Mouse (Mus musculus) ZHBTc4 (cell line): Measurements from ENCODE around the gene Aatf.

Experiments
- DNase-seq: peaks from one replicate; pipeline ENCODE4 v3.0.0-alpha.2; 2011; ENCODE audit warnings: low read depth, low spot score

Aatf gene

DNA sequence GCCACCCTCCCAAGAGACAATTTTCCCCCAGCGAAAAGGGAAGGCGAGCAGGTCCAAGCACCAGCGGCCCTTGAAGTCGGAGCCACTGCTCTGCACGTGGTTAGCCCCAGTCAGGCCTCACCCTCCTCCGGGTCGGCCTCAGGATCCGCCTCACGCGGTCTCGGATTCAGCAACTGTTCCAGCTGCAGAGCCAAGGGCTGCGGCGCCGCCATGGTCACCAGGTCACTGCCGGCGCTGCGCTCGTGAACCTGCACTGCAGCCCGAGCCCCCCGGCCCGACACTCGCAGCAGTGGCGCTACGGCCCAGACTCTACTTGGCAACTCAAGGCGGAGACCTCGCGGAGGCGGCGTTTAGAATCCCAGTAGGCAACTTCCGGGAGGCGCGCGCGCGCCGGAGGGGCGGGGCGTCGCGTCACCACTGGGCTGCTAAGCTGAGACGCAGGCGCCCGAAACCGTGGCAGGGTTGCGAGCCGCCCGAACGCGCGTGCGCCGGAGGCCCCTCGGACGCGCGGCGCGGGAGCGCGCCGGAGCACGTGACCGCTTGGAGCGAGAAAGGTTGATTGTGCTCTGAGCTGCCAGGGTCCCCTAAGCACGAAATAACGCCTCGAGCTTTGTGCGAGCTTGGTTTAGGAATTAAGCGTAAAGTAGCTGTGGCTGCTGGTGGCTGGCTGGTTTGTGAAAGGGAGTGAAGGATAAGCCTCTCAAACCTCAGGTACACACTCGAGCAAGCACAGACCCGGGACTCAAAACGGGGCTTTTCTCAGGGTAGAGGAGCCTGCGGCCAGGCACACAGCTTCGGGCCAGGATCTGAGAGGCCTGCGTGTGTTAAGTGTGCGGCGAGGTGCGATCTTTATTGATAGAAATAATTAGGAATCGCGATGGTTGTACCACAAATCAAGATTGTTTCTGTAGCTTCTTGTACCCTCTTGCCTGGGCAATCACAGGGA lies at the start of gene Aatf:
Aatf (minus strand) TSS at position 352 of the 946 bp plus-strand sequence.
- peak; percentile 99 for DNase-seq

DNA sequence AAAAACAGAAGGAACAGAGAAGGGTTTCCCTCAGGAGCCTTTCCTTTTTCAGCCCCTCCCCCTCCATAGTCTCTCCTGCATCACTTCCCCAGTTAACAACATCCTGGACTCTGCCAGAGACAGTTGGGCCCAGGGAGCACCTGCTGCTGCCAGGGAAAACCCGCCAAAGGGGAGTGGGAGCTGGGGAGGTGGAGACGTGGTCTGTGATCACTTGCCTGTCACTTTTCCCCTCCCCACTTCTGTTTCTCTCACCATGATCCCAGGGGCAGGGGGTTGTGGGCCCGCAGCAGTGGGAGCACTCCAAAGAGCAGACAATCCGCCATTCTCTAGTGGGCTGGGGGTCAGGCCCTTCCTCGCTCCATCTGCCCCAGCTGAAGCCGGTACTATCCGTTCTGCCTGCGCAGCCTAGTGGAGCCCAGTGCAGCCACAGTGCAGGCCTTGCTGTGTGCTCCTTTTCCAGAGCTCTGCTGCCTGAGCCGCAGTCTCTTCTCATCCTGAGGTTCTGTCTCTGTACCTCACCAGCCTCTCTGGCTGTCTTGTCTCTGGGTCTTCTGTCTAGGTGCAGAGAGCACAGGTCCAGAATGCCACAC lies 49.5 kb upstream of the Aatf start:
- peak; percentile 44 for DNase-seq

DNA sequence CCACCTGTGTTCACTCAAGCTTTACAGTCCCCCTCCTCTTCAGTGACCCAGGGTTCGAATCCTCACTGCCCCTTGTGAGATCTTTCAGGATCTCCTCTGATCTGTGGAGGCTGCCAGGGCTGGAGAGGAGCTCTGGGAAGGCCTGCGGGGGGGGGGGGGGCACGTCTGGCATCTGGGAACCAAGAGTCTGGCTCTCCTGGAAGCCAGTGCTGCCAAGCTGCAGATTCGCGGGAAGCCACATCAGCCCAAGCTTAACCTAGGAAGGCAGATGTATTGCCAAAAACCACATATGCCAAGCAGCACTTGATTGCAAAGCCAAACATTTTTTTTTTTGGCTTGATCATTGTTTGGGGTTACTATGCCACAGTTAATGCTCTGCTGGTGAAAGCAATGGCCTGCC lies 48.2 kb upstream of the Aatf start:
- no peak for DNase-seq

DNA sequence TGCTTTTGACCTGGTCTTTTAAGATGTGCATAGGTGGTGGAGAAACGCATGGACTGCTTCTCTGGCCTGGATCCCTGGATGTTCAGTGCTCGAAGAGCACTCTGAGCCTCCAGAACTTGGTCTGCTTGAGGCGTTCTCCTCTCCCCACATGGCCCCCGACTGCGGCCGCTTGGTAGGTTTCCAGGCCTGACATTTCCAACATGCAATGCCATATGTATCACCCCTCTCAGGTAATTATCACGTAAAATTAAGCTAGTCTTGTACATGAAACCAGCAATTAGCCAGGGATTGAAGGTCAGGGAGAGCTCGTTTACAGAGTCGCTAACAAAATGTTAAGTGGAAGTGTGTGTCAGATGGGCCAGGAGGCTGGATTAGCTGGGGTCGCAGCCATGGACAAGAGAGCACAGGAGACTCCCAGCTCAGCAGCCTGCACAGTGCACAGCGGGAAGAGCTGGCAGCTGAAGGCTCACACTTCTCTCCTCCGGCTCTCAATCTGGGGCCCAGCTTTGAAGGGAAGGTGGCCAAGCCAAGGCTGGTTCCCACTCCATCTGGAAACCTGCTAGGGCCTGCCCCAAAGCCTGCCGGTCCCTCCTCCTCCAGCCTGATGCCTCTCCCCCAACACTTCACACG lies 40.6 kb upstream of the Aatf start:
- DNase-seq: no peak

DNA sequence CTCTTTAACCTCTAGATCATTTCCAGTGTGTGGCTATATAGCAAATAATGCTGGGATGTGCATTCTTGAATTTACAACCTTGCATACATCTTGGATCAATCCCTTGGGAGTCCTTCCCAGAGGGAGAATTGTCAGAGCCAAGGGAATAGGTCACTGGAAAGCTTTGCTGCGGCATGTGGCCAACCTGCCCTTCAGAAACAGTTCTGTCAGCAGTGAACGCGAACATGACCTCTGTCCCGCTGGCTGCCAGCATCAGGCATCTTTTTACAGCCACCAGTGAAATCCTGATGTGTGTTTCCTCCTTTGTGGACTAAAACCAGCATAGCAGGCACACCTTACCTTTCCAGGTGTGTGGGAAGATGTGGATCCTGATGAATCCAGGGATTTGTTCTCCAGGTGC lies 38.0 kb upstream of the Aatf start:
- DNase-seq: no peak

DNA sequence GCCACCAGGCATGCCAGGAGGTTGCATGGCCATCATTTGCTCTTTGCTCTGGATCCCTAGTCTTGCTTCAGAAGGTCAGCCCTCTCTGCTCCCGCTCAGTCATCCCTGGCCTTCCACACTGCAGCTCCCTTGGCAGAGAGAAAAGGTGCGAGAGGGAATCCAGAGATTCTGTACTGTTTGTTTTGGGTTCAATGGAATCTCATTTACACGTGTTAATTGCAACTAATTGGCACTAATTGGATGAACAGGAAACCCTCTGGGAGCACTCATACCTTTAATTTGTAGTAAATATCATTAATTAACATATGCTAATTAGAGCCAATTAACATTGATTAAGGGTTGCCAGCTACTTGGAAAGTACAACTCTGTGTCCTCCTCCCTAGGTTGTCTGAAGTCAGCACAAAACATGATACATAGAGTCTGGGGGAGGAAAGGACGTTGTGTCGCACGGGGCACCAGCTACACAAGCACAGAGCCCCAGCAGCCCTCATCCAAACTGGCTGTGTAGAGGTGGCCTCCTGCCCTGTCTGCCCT lies 36.0 kb upstream of the Aatf start:
- DNase-seq: no peak

DNA sequence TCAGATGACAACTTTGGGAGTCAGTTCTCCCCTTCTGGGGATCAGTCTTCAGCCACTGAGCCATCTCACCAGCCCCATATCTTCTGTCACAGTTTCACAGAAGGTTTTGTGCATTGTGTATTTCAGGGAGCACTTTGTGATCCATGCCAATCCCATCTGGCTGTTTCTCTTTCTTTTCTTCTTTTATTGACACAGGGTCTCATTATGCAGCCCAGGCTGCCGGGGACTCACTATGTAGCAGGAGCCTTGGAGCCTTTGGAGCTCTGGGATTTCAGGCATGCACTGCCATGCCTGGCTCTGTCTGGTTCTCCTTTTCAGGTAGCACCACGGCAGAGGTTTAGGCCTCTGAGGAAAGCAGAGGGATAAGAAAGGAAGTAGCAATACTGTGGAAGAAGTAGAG lies 35.0 kb upstream of the Aatf start:
- no peak for DNase-seq

DNA sequence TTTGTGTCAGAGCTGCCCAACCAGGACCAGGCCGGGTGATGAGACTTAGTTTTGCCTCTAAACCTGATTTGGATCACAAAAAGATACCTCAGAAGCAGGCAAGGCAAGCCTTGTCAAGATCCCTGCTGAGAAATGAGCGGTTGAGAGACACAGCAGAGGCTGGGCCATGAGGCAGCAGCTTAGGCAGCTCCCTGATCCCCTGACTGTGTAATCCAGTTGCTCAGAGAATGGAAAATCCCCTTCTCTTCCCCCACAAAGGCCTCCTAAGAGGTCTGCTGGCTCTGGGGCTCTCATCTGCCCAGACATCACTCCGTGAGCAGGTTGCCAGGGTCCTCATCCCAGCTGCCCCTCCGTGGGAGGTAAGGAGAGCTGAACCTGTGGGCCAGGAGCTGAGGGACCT lies 26.7 kb upstream of the Aatf start:
- no peak for DNase-seq

DNA sequence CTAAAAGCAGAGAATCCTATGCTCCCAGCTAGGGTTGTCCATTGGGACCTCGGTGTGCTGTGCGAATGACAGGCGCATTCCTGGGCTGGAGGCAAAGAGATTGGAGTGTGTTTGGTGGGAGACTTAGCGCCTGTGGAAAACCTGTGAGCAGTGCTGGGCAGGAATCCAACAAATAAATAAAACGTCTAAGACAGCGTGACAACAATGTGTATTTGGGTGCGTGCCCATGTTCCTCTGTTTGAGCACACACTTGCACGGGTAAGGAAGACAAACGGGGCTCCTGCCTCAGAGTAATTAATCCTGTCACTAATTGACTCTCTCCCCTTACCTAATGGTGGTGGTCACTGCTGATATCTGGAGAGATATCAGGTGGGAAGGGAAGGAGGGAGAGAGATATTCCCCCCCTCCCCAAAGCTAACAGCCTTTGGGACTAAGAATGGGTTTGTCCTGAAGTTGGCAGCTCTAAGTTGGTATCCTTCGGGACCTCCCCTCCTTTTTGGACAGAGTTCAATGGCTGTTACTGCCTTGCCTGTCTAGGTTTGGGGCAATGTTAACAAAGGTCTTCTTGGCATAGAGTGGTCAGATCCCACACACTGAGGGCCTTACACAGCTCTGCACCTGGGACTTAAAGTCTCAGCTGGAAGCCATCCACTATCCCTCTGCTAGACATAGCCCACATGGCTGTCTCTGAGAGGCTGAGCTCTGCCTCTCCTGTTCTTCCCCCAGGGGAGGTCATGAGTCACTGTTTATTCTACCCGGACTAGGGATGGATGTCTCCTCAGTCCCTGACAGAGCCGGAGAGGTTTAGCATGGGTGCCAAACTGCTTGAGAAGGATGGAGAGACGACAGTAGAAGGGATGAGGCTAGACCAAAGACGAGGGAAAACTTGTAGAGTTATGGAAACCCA lies 16.7 kb upstream of the Aatf start:
- no peak for DNase-seq

DNA sequence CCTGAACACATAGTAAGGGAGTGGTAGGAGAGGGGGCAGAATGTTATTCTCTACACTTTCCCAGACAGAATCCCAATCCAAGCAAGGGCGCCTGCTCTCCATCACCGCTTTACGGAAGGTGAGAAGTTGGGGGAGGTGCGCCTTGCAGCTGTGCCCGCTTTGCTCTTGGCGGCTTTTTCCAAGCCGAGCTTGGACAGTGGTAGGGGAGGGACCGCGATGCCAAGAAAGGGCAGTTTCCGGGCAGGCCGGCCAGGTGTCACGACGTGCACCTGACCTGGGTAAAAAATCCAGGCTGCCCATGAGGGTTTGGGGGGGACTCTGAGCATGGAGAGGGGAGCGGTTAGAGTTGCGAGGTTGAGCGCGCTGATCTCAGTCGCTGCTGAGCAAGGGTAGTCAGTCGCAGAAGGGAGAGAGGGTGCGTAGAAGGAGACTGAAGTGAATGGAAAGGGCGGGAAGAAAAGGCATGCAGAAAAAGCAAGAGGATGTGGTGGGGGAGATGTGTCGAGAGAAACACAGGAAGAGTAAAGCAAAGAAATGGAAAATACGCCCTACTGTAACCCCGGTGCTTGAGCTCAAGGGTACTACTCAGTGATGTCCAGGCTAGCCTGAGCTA lies 15.9 kb upstream of the Aatf start:
- peak; percentile 38 for DNase-seq

DNA sequence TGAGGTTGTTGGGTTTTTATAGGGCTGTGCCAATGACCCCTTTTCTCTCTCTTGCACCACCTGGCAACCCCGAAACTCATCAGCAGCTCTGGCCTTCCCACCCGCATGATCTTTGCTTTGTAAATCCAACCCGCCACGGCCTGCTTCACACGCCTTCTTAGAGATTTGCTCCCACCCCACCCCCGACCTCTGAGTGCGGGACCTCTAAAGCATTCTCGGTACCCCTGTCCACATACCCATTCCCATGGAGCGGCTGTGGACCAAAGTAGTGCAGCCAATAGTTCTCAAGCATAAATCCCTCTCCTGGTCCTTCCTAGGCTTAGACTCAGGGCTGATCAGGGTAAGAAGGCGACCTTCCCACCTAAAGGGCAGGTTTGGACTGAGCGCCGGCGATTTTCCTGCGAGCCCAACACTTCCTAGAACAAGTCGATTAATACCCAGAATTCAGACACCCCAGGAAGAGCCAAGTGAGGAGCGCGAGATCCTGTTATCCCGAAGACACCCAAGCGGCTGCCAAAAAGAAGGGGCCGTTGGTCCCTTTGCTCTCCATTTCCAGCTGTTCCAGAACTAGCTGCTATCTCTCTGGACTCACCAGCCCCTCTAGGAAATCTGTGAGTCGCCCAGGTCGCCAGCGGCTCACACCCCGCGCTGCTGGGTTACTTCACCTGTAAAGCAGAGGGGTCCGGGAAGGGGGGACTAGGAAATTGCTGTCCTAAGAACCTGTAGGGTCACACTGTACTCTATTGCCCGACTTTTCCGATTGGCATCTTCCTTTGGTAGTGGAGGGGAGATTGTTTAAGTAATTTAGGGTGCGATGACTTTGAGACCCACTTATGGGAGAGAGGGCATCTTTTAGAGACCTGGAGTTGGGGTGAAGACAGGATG lies 13.9 kb upstream of the Aatf start:
- DNase-seq: peak; percentile 24

DNA sequence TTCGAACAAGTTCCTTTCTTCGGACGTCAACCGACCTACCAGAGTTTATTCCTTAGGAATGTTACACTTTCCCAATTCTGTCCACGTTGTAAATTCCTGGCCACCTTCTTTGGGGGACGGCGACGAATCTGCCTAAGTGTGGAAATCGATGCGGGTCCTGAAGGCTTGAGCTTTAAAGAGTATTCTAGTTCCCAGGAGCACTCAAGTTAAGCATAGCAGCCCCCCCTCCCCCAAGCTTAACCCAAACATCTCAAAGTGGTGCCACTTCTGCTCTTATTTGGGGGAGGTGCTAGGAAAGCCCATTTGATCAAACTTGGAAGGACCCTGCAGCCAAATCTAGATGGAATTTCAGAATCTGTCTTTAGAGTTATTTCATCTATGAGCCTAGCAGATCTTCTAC lies 13.1 kb upstream of the Aatf start:
- DNase-seq: no peak

DNA sequence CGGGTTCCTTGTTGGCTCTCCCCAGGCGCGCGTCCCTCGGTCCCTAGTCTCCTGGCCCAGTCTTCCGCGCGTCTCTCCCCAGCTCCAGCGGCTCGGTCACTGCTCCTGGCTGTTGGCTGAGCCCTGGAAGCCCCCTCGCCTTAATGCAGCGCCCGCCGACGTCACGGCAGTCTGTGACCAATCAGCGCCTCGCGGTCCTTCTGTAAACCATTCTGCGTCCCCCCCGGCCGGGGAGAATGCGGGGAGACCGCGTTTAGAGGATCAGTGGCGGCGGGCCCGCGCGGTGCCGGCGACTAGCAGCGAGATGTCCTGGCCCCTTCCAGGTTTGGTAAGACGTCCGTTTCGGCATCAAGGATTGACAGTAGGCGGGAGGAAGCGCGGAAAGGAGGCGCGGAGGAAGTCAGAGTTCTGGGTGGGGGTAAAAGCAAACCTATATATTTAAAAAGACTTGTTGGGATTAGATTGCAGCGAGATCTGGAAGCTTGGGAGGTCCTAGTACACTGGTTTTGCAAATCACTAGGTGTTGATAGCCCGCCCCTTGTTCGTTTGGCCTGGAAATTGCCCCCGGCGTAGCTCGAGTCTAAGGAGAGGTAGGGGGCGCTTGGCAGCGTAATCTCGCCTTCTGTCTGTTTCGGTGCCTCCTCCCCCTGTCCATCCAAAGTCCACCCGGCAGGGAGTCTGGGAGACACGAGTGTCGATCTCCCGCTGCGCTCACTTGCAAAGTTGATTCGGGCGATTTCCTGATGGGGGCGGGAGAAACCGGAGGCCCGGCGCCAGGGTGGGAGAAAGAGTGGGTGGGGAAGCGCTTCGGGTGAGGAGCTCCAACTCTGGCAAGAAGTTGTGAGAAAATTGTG lies 12.3 kb upstream of the Aatf start, which contains the start of gene Lhx1:
Lhx1 (minus strand) TSS at position 115 of the 854 bp plus-strand sequence.
- DNase-seq: peak; percentile 90

DNA sequence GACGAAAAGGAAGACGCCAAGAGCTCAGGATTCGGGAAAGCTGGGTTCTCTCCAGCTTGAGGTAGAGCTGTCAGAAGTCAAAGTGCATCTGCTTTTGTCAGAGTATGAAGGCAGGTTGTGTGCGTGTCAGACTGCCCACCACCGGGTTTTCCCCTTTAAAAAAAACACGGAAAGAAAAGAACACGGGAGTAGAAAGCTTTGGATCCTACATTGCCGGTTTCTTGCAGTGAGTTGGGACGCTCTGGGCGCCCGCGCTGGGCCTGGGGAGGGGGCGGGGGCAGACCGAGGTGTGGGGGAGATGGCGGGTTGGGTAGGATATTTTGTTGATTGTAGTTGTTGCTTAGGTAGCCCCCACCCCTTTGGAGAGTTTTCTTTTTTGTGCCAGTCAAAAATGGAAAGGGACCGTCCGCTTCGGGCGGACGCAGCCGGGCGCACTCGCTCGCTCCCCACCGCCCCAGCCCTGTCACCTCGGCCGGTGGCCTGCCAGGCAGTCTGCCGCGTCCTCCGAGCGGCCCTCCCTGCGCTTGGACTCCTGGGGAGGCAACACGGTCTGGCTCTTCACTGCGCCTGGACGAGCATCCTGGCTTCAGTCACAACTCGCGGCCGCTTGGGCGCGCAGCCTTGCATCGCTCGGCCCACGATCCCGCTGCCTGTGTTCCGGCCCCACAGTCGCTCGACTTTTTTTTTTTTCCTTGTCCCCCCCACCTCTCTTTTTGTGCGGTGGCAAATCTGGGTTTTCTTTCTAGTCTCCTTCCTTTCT lies 11.4 kb upstream of the Aatf start:
- DNase-seq: peak; percentile 65

DNA sequence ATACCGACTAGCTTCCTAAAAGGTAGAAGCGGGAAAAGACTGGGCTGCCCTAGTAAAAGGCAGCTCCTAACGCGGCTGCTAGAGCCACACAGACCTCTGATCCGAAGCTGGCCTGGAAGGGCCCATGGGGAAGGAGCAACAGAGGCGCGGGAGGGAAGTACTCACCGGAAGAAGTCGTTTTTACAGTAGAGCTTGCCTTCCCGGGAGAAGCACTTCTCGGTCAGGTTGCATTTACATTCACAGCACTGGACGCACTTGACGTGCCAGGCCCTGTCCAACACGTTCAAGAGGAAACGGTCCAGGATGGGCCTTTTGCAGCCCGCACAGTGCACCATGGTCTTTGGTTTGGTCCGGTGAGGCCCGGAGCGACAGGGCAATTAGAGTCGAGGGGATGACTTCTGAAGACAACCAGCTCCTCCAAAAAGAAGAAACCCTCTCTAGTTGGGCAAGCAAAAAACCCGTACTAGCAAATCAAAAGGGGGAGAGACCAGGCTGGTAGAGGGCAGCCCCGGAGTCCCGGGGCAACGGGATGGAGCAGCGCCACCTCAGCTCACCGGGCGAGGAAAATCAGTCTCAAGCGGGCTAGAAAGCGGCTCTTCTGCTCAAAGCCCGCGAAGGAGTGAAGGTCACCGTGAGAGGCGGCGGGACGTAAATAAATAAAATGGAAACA lies 10.7 kb upstream of the Aatf start:
- DNase-seq: peak; percentile 59

DNA sequence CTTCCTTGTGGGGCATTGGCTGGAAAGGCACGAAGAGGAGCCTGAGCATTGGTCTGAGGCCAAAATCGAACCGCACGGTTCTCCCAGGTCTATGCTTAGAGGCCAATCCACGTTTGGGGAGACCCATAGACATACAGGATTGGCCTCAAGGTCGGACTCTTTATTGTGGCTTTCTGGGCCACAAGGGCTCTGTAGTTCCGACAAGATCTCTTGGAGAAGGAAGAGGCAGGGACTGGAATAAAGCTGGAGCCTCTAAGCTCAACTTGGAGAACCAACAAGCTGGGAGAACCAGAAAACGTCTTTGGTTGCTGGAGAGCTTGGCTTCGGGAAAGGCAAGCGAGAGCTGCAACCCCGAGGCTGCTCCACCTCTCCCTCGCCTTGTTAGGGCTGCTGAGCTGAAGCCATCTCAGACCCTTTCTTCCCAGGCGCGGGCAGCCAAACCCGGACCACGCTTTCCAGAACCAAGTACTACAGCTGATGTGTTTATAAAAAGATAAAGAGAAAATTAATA lies 10.1 kb upstream of the Aatf start:
- peak; percentile 45 for DNase-seq

DNA sequence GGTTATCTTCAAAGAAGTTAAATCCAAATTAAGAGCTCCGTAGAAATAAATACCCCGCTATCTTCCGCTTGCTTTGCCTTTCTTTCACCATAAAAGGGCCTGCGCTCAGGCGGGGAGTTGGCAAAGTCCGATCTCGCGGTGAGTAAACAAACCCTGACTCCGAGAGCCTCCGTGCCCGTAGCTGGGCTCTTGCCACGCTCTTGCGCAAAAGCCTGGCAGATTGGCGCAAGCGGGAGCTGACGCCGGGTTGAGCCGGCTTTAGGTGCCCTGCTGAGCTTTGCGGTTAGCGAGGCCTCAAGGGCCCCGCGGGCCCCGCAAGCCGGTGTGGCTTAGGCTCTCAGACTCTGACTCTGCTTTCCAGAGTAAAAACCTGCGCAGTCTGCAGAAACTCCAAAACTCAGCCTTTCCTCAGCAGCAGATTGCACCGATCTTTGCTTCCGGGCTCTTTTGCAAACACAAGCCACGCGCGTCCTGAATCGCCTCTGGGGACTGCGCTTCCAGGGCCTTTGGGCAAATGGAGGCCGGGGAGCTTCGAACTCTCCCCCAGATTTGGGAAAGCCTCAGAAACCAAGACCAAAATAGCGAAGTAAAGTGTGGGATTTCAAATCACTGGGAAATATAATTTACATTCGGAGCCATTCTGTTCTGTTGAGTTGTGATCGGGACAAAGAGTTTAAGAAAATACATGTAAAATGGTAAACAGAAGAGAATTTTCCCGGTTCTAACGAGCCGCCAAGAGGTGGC lies 9.4 kb upstream of the Aatf start:
- DNase-seq: peak; percentile 55
